Comparison of ENCODE assay signal across 8 mouse cellular contexts in genomic region chr15:10469641-10470150, GRCm38 (mm10). TPM values are rescaled to one million over a fixed set of nuclear protein-coding genes. Genes with fewer than 3 reads are reported as not detected.
A peak's percentile ranks its signal among the peaks of the same experiment; 100 is the strongest.
DNase-seq lines count a peak whose midpoint lies in the region; ATAC-seq and TF ChIP-seq lines count a peak whose summit lies in the region.

No protein-coding gene starts in this region.

- 0 out of 2 replicates have a peak, but pooled peaks cover 3% of the 10 kb centered on the region for H3K36me3 ChIP-seq in kidney, embryonic 16.5 days (ENCODE audit: insufficient read depth, low read length)
- H3K36me3 ChIP-seq in ES-E14 (ENCODE audit: control insufficient read depth, insufficient read depth, low read length, poor library complexity, severe bottlenecking) = peaks cover 2% of the 10 kb centered on the region; the same call in 1 of the 2 replicates
- H3K36me3 ChIP-seq in hindbrain, embryonic 15.5 days = no peaks in the 10 kb centered on the region
- no peaks in the 10 kb centered on the region for H3K36me3 ChIP-seq in liver, postnatal 0 days (replicated peaks; ENCODE audit: insufficient read depth, low read length)
- H3K36me3 ChIP-seq in small intestine, adult 2 months (ENCODE audit: control insufficient read depth, insufficient read depth, low read length) = no peaks in the 10 kb centered on the region

- peak overlapping the region; percentile 88 for H3K9ac ChIP-seq in kidney, embryonic 16.5 days (replicated peaks; ENCODE audit: low read length)
- H3K9ac ChIP-seq in ES-E14 (ENCODE audit: insufficient read depth, low read depth, low read length, poor library complexity, severe bottlenecking) = peak overlapping the region; percentile 85
- H3K9ac ChIP-seq in hindbrain, embryonic 15.5 days = peak overlapping the region; percentile 81
- peak overlapping the region; percentile 90 for H3K9ac ChIP-seq in liver, postnatal 0 days (replicated peaks)

- no peaks in the 10 kb centered on the region for H3K9me3 ChIP-seq in kidney, embryonic 16.5 days (ENCODE audit: low read length)
- no peaks in the 10 kb centered on the region for H3K9me3 ChIP-seq in ES-E14 (ENCODE audit: control insufficient read depth, insufficient read depth, low read depth, low read length)
- no peaks in the 10 kb centered on the region for H3K9me3 ChIP-seq in hindbrain, embryonic 15.5 days
- H3K9me3 ChIP-seq in liver, postnatal 0 days (ENCODE audit: low read length) = no peaks in the 10 kb centered on the region

- in situ Hi-C loops in ES-E14 (cut with MboI; ENCODE audit: low sequenced_read_pairs in 2 of 2, unreplicated experiment in 2 of 2) = no loop called here

- under 1% methylated on average over 40 of the region's 40 CpGs for WGBS in kidney, embryonic 16.5 days
- WGBS in hindbrain, embryonic 15.5 days = under 1% methylated on average over 40 of the region's 40 CpGs
- under 1% methylated on average over 33 of the region's 40 CpGs for WGBS in liver, postnatal 0 days (ENCODE audit: insufficient replicate concordance)
- WGBS in small intestine, adult 2 months = under 1% methylated on average over 40 of the region's 40 CpGs

- peak overlapping the region; percentile 95 for H3K4me2 ChIP-seq in kidney, embryonic 16.5 days (replicated peaks; ENCODE audit: low read depth, low read length)
- H3K4me2 ChIP-seq in hindbrain, embryonic 15.5 days = peak overlapping the region; percentile 73
- H3K4me2 ChIP-seq in liver, postnatal 0 days (ENCODE audit: low read depth, low read length) = peak overlapping the region; percentile 98

- no peak for TF ChIP-seq EP300 in liver, postnatal 0 days (IDR thresholded peaks at IDR 0.05; ENCODE audit: low read depth)

- TF ChIP-seq CTCF in liver, postnatal 0 days (IDR thresholded peaks at IDR 0.05; ENCODE audit: low read depth) = no peak
- no peak for TF ChIP-seq CTCF in small intestine, adult 2 months (IDR thresholded peaks at IDR 0.05; ENCODE audit: extremely low read depth, insufficient read length, insufficient replicate concordance, low read depth, low read length)

- H3K4me3 ChIP-seq in kidney, embryonic 16.5 days (ENCODE audit: low read length) = peak overlapping the region; percentile 89
- peak overlapping the region; percentile 79 to 94 for H3K4me3 ChIP-seq in ES-E14 (ENCODE audit: insufficient read depth in 1 of 2, low read depth in 1 of 2, low read length in 2 of 2, poor library complexity in 1 of 2, severe bottlenecking in 1 of 2)
- H3K4me3 ChIP-seq in hindbrain, embryonic 15.5 days = peak overlapping the region; percentile 94
- peak overlapping the region; percentile 90 for H3K4me3 ChIP-seq in liver, postnatal 0 days (ENCODE audit: low read depth, low read length)
- H3K4me3 ChIP-seq in small intestine, adult 2 months (ENCODE audit: low read depth, low read length) = peak overlapping the region; percentile 79

- DNase-seq in kidney, postnatal 4 days = no peak
- no peak for DNase-seq in ES-E14 (ENCODE audit: low read depth, low spot score)
- DNase-seq in embryo, embryonic 11 days = peak; percentile 56
- DNase-seq in liver, postnatal 0 days = no peak
- DNase-seq in kidney, adult 8-10 months = no peak

- no peak for TF ChIP-seq POLR2A in small intestine, adult 2 months (IDR thresholded peaks at IDR 0.05; ENCODE audit: low read depth, low read length)

- peaks cover 10% of the 10 kb centered on the region for H3K4me1 ChIP-seq in kidney, embryonic 16.5 days (ENCODE audit: insufficient read depth, low read length)
- H3K4me1 ChIP-seq in ES-E14 (ENCODE audit: control insufficient read depth in 2 of 2, insufficient read depth in 2 of 2, low read length in 2 of 2, poor library complexity in 1 of 2) = peaks cover 4% of the 10 kb centered on the region in 2 experiments
- H3K4me1 ChIP-seq in hindbrain, embryonic 15.5 days (replicated peaks) = peaks cover 16% of the 10 kb centered on the region
- peaks cover 11% of the 10 kb centered on the region for H3K4me1 ChIP-seq in liver, postnatal 0 days (ENCODE audit: insufficient read depth)
- peaks cover 5% of the 10 kb centered on the region; the same call in 1 of the 2 replicates for H3K4me1 ChIP-seq in small intestine, adult 2 months (ENCODE audit: control insufficient read depth, insufficient read depth, insufficient read length, low read length)

- ATAC-seq in kidney, embryonic 16.5 days (ENCODE audit: low FRiP score, low TSS enrichment) = peak; percentile 9; the same call in 1 of the 2 replicates
- no peak for ATAC-seq in hindbrain, embryonic 15.5 days (ENCODE audit: low FRiP score, low read depth)
- peak; percentile 26 for ATAC-seq in liver, postnatal 0 days

- no peaks in the 10 kb centered on the region for H3K27me3 ChIP-seq in kidney, embryonic 16.5 days (ENCODE audit: insufficient read depth, low read length)
- no peaks in the 10 kb centered on the region for H3K27me3 ChIP-seq in hindbrain, embryonic 15.5 days
- no peaks in the 10 kb centered on the region for H3K27me3 ChIP-seq in liver, postnatal 0 days (ENCODE audit: insufficient read depth, low read length)
- H3K27me3 ChIP-seq in small intestine, adult 2 months (ENCODE audit: control insufficient read depth, insufficient read depth, low read length) = no peaks in the 10 kb centered on the region

- peak overlapping the region; percentile 80 for H3K27ac ChIP-seq in kidney, embryonic 16.5 days (ENCODE audit: low read length)
- H3K27ac ChIP-seq in ES-E14 (ENCODE audit: insufficient read depth, low read depth, low read length, poor library complexity, severe bottlenecking) = peak overlapping the region; percentile 99
- peak overlapping the region; percentile 89 for H3K27ac ChIP-seq in hindbrain, embryonic 15.5 days (replicated peaks)
- peak overlapping the region; percentile 92 for H3K27ac ChIP-seq in liver, postnatal 0 days (ENCODE audit: low read depth)
- H3K27ac ChIP-seq in small intestine, adult 2 months (ENCODE audit: insufficient read depth, low read depth, low read length) = peak overlapping the region; percentile 43; the same call in 1 of the 2 replicates

TF ChIP-seq in ES-E14, 5 proteins besides CTCF, POLR2A, EP300 and RAD21:
- TF ChIP-seq ZNF384 (IDR thresholded peaks at IDR 0.05; ENCODE audit: low read depth, low read length) (no peak), MAFK (IDR thresholded peaks at IDR 0.05; ENCODE audit: insufficient read depth, low read depth, low read length) (no peak), CHD2 (IDR thresholded peaks at IDR 0.05; ENCODE audit: low read depth, low read length) (no peak), ZC3H11A (IDR thresholded peaks at IDR 0.05; ENCODE audit: borderline replicate concordance, low read depth, low read length) (0 out of 2 replicates have a peak, but pooled peaks have one; percentile 2)

RNA-seq across cellular contexts. Expression of gene Dnajc21, which starts 0.6 kb away (rescaled TPM):
- 7.8 and 9.1 TPM in 2 replicates for polyA plus RNA-seq in kidney, embryonic 16.5 days (2015; fragmentation: Nextera tagmentation; extraction: Ambion mirVana)
- 46.8 and 48.2 TPM in 2 replicates for total RNA-seq in ES-E14 (2012; rRNA removed)
- 13.6 and 13.8 TPM in 2 replicates for polyA plus RNA-seq in hindbrain, embryonic 15.5 days (2015; fragmentation: Nextera tagmentation; extraction: Ambion mirVana)
- polyA plus RNA-seq in liver, postnatal 0 days (2015; fragmentation: Nextera tagmentation; extraction: Ambion mirVana) = 8.0 and 9.4 TPM in 2 replicates
- 0.30 and 0.77 TPM in 2 replicates for polyA plus RNA-seq in small intestine, adult 2 months (2012; rRNA removed)

RNA-seq across cellular contexts. Expression of gene Brix1, which starts 16.1 kb away (rescaled TPM):
- 92.1 and 93.4 TPM in 2 replicates for polyA plus RNA-seq in kidney, embryonic 16.5 days (2015; fragmentation: Nextera tagmentation; extraction: Ambion mirVana)
- 35.7 and 54.7 TPM in 2 replicates for total RNA-seq in ES-E14 (2012; rRNA removed)
- 45.0 and 50.1 TPM in 2 replicates for polyA plus RNA-seq in hindbrain, embryonic 15.5 days (2015; fragmentation: Nextera tagmentation; extraction: Ambion mirVana)
- polyA plus RNA-seq in liver, postnatal 0 days (2015; fragmentation: Nextera tagmentation; extraction: Ambion mirVana) = 57.9 and 60.7 TPM in 2 replicates
- 0.05 and 0.18 TPM in 2 replicates for polyA plus RNA-seq in small intestine, adult 2 months (2012; rRNA removed)

RNA-seq across cellular contexts. Expression of gene Rad1, which starts 16.1 kb away (rescaled TPM):
- 26.8 and 33.7 TPM in 2 replicates for polyA plus RNA-seq in kidney, embryonic 16.5 days (2015; fragmentation: Nextera tagmentation; extraction: Ambion mirVana)
- total RNA-seq in ES-E14 (2012; rRNA removed) = 29.0 and 36.6 TPM in 2 replicates
- 25.6 and 25.9 TPM in 2 replicates for polyA plus RNA-seq in hindbrain, embryonic 15.5 days (2015; fragmentation: Nextera tagmentation; extraction: Ambion mirVana)
- polyA plus RNA-seq in liver, postnatal 0 days (2015; fragmentation: Nextera tagmentation; extraction: Ambion mirVana) = 10.2 and 11.9 TPM in 2 replicates
- 1.5 and 2.7 TPM in 2 replicates for polyA plus RNA-seq in small intestine, adult 2 months (2012; rRNA removed)

Comparison
In these comparisons a context has a peak if more than half of its experiments do, and no peak if none do; other contexts are left out.
1. H3K27ac ChIP-seq: peak in every context shown above with its lines; median percentile 99 in ES-E14; 92 in liver, postnatal 0 days; 89 in hindbrain, embryonic 15.5 days; 80 in kidney, embryonic 16.5 days; 43 in small intestine, adult 2 months.
2. RNA of gene Brix1, which starts 16.1 kb away (polyA plus RNA-seq): 92.1 to 93.4 TPM in kidney, embryonic 16.5 days, 57.9 to 60.7 TPM in liver, postnatal 0 days and 45.0 to 50.1 TPM in hindbrain, embryonic 15.5 days; 0.05 to 0.18 TPM in small intestine, adult 2 months; every median in the first group is over 10 times any median in the second.
3. Peak in every context shown above with its lines, with median percentiles within 50 percentile points of each other: H3K4me2 ChIP-seq, H3K4me3 ChIP-seq and H3K9ac ChIP-seq.